Mouse (Mus musculus): ENCODE measurements at regions not wholly inside any gene's neighbourhood (a gene's known extent, or its start where the extent isn't known, plus 50 kb on each side); places are given as distances from the start of the nearest gene placed in this dataset.

GRCm38 (mm10) chrX:115897668-115898067 is 551.1 kb upstream of the Cpxcr1 start:
- no peak overlapping the region for H3K9ac ChIP-seq (replicated peaks; ENCODE audit: low read length)
- no peak overlapping the region for H3K27ac ChIP-seq
- no peaks in the 10 kb centered on the region for H3K9me3 ChIP-seq (ENCODE audit: low read length)
- H3K4me1 ChIP-seq (ENCODE audit: insufficient read depth, low read length) = no peaks in the 10 kb centered on the region
- 94% methylated on average over 1 of the region's 1 CpGs for WGBS
- no peak for ATAC-seq
- H3K36me3 ChIP-seq (ENCODE audit: insufficient read depth, low read length) = no peaks in the 10 kb centered on the region
- no peak for DNase-seq (ENCODE audit: low spot score)
- no peak for TF ChIP-seq CTCF (IDR thresholded peaks at IDR 0.05; ENCODE audit: low read depth)
- no peak overlapping the region for H3K4me3 ChIP-seq (ENCODE audit: low read length)
- H3K4me2 ChIP-seq (ENCODE audit: low read depth, low read length) = no peak overlapping the region
- no peaks in the 10 kb centered on the region for H3K27me3 ChIP-seq (ENCODE audit: insufficient read depth, low read length)

- no peak for TF ChIP-seq CTCF (IDR thresholded peaks at IDR 0.05; ENCODE audit: low read depth)
- Histone ChIP-seq H3K4me1 (ENCODE audit: insufficient read depth, low read length) (no peaks in the 10 kb centered on the region), H3K9ac (replicated peaks; ENCODE audit: low read length) (no peak overlapping the region), H3K9me3 (ENCODE audit: low read length) (no peaks in the 10 kb centered on the region), H3K4me3 (ENCODE audit: low read length) (no peak overlapping the region), H3K27me3 (ENCODE audit: insufficient read depth, low read length) (no peaks in the 10 kb centered on the region), H3K27ac (no peak overlapping the region), H3K4me2 (ENCODE audit: low read depth, low read length) (no peak overlapping the region), H3K36me3 (ENCODE audit: insufficient read depth, low read length) (no peaks in the 10 kb centered on the region)
- peak; percentile 3 for DNase-seq (ENCODE audit: low spot score)
- 65% methylated on average over 3 of the region's 3 CpGs for whole genome bisulfite sequencing
- ATAC-seq = no peak
Observed at GRCm38 (mm10) chrX:115929461-115929860, 519.3 kb upstream of the Cpxcr1 start.

Measured in hindbrain, postnatal 0 days (tissue).